Mouse (Mus musculus) midbrain, embryonic 16.5 days (tissue): Measurements from ENCODE around the gene Nrbp1. TPM values are rescaled to one million over a fixed set of nuclear protein-coding genes. Genes with fewer than 3 reads are reported as not detected.

Source experiments
- ATAC-seq: fragments of 200-750 bp; cut with Nextera tagmentation; 2 replicates; pipeline ENCODE4 v1.8.0; 2017; ENCODE audit warnings: moderate TSS enrichment
- H3K27ac ChIP-seq: fragments of 300-500 bp; sonication (generic); 2 replicates; pipeline ENCODE4 v1.5.1; 2014; ENCODE audit warnings: mild to moderate bottlenecking, low read length, mixed read lengths
- H3K27me3 ChIP-seq: fragments of 300-500 bp; sonication (generic); 2 replicates; pipeline ENCODE4 v1.6.1; 2014; ENCODE audit warnings: low read depth, low read length, mixed read lengths; ENCODE audit not compliant: control insufficient read depth, insufficient read depth
- H3K36me3 ChIP-seq: fragments of 300-500 bp; sonication (generic); 2 replicates; pipeline ENCODE4 v1.6.1; 2014; ENCODE audit warnings: mild to moderate bottlenecking, low read length, moderate library complexity, mixed read lengths; ENCODE audit not compliant: control insufficient read depth, insufficient read depth
- H3K4me1 ChIP-seq: fragments of 300-500 bp; sonication (generic); 2 replicates; pipeline ENCODE4 v1.6.1; 2014; ENCODE audit warnings: mild to moderate bottlenecking, low read length, mixed read lengths; ENCODE audit not compliant: control insufficient read depth, insufficient read depth
- H3K4me2 ChIP-seq: fragments of 300-500 bp; sonication (generic); 2 replicates; pipeline ENCODE4 v1.6.1; 2014; ENCODE audit warnings: mild to moderate bottlenecking, low read length, mixed read lengths
- H3K4me3 ChIP-seq: fragments of 300-500 bp; sonication (generic); 2 replicates; pipeline ENCODE4 v1.5.1; 2014; ENCODE audit warnings: low read depth, mild to moderate bottlenecking, low read length, moderate library complexity, mixed read lengths
- H3K9ac ChIP-seq: fragments of 300-500 bp; sonication (generic); 2 replicates; pipeline ENCODE4 v1.6.1; 2014; ENCODE audit warnings: low read depth, low read length, mixed read lengths
- H3K9me3 ChIP-seq: fragments of 300-500 bp; sonication (generic); replicated peaks from 2 replicates; pipeline ENCODE4 v1.6.1; 2014; ENCODE audit warnings: mild to moderate bottlenecking, low read length, mixed read lengths; ENCODE audit not compliant: control insufficient read depth, poor library complexity, severe bottlenecking
- WGBS: fragments of 180-500 bp; shearing (Covaris S2); extraction: QIAGEN DNeasy Blood & Tissue Kit; methylation state at CpG from one replicate; pipeline ENCODE4 v1.1.7; 2014; 5-methylcytosine and 5-hydroxymethylcytosine counted together
- polyA plus RNA-seq: library from polyadenylated mRNA; unstranded; fragments of >200 nt; fragmentation: Nextera tagmentation; extraction: Ambion mirVana; gene quantifications from 2 replicates; pipeline ENCODE4 v1.2.1, GENCODE M21; 2015

Nrbp1 gene
- polyA plus RNA-seq, 1 experiment from 2014 or later, result 165 TPM

- no peak overlapping the region for H3K27ac ChIP-seq
- H3K9me3 ChIP-seq, result no peaks in the 10 kb centered on the region
- H3K27me3 ChIP-seq, result no peaks in the 10 kb centered on the region
- no peak for ATAC-seq
- H3K9ac ChIP-seq, result no peak overlapping the region
- H3K4me2 ChIP-seq, result no peak overlapping the region
- no peaks in the 10 kb centered on the region for H3K4me1 ChIP-seq
- H3K36me3 ChIP-seq, result peaks cover 36% of the 10 kb centered on the region
- WGBS, result 83% methylated on average over 16 of the region's 16 CpGs
- H3K4me3 ChIP-seq, result no peak overlapping the region
Measured at GRCm38 (mm10) chr5:31252795-31253545, 12.3 kb downstream of the Nrbp1 start.

DNA sequence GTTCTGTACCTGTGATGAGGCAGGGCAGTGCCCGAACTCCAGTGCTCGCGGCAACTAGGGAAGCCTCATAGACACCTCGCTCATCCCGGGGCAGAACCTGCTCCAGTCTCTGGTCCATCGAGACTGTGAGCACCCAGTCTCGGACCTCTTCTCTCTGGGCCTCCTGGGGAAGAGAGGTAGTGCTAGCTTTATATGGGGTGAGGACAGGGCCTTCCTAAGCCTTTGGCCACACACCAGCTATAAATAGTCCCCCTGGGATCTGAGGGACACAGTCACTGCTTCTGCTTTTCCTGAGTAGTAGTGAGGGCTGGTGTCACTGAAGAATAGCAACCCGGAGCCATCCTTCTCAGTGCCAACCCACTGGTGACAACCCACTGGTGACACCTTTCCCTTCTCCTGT lies 13.1 kb downstream of the Nrbp1 start:
- 97% methylated on average over 8 of the region's 8 CpGs for WGBS
- peaks cover 35% of the 10 kb centered on the region for H3K36me3 ChIP-seq
- no peaks in the 10 kb centered on the region for H3K9me3 ChIP-seq

DNA sequence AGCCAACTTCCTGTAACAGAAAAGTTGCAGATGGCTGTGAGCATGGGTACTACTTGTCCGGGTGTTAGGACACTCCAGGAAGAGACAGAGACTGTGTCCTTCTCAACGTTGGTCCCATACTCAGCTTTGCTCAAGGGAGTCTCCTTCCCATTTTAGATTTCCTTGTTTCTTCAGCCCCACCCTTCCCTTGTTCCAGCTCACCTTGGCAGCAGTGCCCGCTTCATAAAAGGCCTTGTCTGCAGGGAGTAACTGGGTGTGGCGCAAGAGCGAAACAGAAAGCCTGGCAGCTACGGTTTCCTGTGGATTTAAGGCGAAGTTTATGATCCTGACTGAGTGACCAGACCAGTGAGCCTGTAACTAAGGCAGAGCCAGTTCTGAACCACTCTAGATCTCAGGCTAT lies 13.8 kb downstream of the Nrbp1 start:
- no peak for ATAC-seq
- H3K9me3 ChIP-seq, result no peaks in the 10 kb centered on the region
- 89% methylated on average over 7 of the region's 7 CpGs for WGBS
- no peak overlapping the region for H3K4me3 ChIP-seq
- H3K36me3 ChIP-seq, result peaks cover 31% of the 10 kb centered on the region
- no peaks in the 10 kb centered on the region for H3K4me1 ChIP-seq
- H3K4me2 ChIP-seq, result no peak overlapping the region
- no peak overlapping the region for H3K27ac ChIP-seq
- no peak overlapping the region for H3K9ac ChIP-seq
- H3K27me3 ChIP-seq, result no peaks in the 10 kb centered on the region

More for the DNA sequence above, 13.1 kb downstream of the Nrbp1 start:
- H3K27me3 ChIP-seq, result no peaks in the 10 kb centered on the region
- no peak overlapping the region for H3K27ac ChIP-seq
- no peak for ATAC-seq
- H3K4me3 ChIP-seq, result no peak overlapping the region
- no peak overlapping the region for H3K9ac ChIP-seq
- no peaks in the 10 kb centered on the region for H3K4me1 ChIP-seq
- H3K4me2 ChIP-seq, result no peak overlapping the region

DNA sequence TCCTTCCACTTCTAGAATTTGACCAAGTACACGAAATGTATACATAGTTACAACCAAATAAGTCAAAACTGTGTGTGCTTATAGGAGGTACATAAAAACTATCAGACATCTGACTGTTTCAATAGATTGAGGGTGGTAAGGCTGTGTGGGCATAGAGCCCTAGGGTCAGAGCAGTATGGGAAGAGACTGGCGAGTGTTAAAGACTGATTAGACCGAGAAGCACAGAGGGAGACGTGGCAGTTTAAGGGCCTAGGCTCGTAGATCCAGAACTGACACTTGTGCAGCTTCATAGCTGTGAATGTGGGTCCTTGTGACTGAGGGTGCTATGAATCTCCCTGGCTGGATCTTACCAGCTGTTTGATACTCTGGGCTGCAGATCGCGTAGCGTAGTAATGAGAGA lies 14.2 kb downstream of the Nrbp1 start:
- H3K4me1 ChIP-seq, result no peaks in the 10 kb centered on the region
- no peak overlapping the region for H3K4me3 ChIP-seq
- ATAC-seq, result no peak
- no peak overlapping the region for H3K9ac ChIP-seq
- no peaks in the 10 kb centered on the region for H3K9me3 ChIP-seq
- H3K36me3 ChIP-seq, result peaks cover 26% of the 10 kb centered on the region
- H3K4me2 ChIP-seq, result no peak overlapping the region
- no peaks in the 10 kb centered on the region for H3K27me3 ChIP-seq
- no peak overlapping the region for H3K27ac ChIP-seq
- 90% methylated on average over 8 of the region's 8 CpGs for WGBS

DNA sequence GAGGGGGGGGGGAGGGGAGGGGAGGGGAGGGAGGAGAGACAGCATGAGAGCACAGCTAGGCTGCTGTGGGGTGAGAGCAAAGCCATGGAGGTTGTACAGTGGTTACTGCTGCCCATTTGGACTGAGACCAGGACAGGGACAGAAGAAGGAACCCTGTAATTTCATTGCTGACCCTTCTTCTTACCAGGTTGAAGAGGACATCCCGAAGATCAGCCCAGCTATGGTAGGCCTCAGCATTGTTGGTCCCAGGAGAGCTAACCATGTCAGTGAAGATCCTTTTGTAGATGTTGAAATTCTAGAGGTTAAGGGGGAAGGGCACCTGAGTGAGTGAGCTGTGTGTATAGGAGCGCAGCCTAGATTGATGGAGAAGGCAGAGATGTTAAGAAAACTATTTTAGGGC lies 14.7 kb downstream of the Nrbp1 start:
- 89% methylated on average over 2 of the region's 2 CpGs for WGBS
- Histone ChIP-seq H3K4me1 (no peaks in the 10 kb centered on the region), H3K4me3 (no peak overlapping the region), H3K4me2 (no peak overlapping the region), H3K36me3 (peaks cover 28% of the 10 kb centered on the region), H3K27ac (no peak overlapping the region), H3K9ac (no peak overlapping the region), H3K27me3 (no peaks in the 10 kb centered on the region), H3K9me3 (no peaks in the 10 kb centered on the region)
- no peak for ATAC-seq

DNA sequence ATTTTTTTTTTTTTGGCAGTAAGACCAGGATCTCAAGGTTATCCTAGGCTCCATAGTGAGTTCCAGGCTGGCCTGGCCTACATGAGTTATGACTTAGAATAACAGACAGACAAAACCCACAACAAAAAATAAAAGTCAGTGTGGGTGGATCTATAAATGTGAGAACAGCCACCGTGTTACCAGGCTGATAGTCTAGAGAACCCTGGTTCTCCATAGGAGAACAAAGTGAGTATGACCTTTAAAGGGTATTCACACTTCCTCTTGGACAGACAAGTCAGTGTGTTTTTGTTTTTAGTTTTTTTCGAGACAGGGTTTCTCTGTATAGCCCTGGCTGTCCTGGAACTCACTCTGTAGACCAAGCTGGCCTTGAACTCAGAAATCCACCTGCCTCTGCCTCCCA lies 15.3 kb downstream of the Nrbp1 start:
- Histone ChIP-seq H3K27ac (no peak overlapping the region), H3K27me3 (no peaks in the 10 kb centered on the region), H3K9me3 (no peaks in the 10 kb centered on the region), H3K4me1 (no peaks in the 10 kb centered on the region), H3K4me3 (no peak overlapping the region), H3K36me3 (peaks cover 30% of the 10 kb centered on the region), H3K9ac (no peak overlapping the region), H3K4me2 (no peak overlapping the region)
- 88% methylated on average over 2 of the region's 2 CpGs for WGBS
- no peak for ATAC-seq

DNA sequence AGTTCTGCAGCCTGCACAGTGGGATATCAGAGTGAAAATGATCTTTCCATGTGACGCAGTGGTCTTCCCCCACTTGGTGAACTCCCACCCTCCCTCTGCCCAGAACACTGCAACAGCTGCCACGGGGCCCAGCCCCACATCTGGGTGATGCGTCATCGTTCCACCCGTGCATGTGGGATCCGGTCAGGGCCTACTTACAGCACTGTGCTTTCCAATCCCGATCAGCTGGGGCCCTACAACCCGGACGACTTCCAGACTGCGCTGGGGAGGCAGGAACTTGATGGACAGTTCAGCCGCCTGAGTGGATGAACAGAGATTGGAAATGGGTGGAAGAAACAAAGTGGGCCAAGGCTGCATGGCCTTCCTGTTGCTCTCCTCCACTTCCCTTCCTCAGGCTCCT lies 17.0 kb downstream of the Nrbp1 start:
- H3K4me2 ChIP-seq, result no peak overlapping the region
- H3K27me3 ChIP-seq, result no peaks in the 10 kb centered on the region
- no peak overlapping the region for H3K9ac ChIP-seq
- no peak overlapping the region for H3K4me3 ChIP-seq
- H3K9me3 ChIP-seq, result no peaks in the 10 kb centered on the region
- no peaks in the 10 kb centered on the region for H3K4me1 ChIP-seq
- H3K36me3 ChIP-seq, result peaks cover 29% of the 10 kb centered on the region; the same call in 1 of the 2 replicates
- 88% methylated on average over 11 of the region's 11 CpGs for WGBS
- no peak for ATAC-seq
- no peak overlapping the region for H3K27ac ChIP-seq

DNA sequence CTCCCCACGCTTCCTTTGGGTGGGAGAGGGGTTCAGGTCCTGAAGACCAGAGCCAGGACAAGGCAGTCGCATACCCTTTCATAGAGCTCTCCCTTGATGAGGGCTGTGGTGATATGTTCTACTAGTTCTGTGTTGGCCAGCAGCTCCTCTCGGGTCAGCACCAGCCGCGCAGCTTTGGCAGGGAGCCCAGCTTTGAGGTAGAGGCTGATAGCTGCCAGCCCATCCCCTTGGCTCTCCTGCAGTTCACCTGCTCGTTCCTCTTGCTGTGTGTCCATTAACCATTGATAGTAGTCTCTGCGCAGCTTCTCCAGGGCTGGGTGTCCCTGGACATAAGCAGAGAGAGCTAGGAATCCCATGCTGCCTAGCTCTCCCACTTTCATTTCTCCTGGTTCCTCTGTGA lies 25.4 kb downstream of the Nrbp1 start:
- Histone ChIP-seq H3K36me3 (peaks cover 62% of the 10 kb centered on the region), H3K9me3 (no peaks in the 10 kb centered on the region), H3K27ac (no peak overlapping the region), H3K4me1 (no peaks in the 10 kb centered on the region), H3K9ac (no peak overlapping the region), H3K4me3 (no peak overlapping the region), H3K4me2 (no peak overlapping the region), H3K27me3 (no peaks in the 10 kb centered on the region)
- 95% methylated on average over 7 of the region's 7 CpGs for WGBS
- ATAC-seq, result no peak

- H3K4me2 ChIP-seq, result no peak overlapping the region
- no peak overlapping the region for H3K9ac ChIP-seq
- H3K4me1 ChIP-seq, result no peaks in the 10 kb centered on the region
- H3K36me3 ChIP-seq, result peaks cover 57% of the 10 kb centered on the region
- WGBS, result 57% methylated on average over 6 of the region's 6 CpGs
- H3K27me3 ChIP-seq, result no peaks in the 10 kb centered on the region
- no peaks in the 10 kb centered on the region for H3K9me3 ChIP-seq
- H3K27ac ChIP-seq, result no peak overlapping the region
- ATAC-seq, result no peak
- no peak overlapping the region for H3K4me3 ChIP-seq
Measured at GRCm38 (mm10) chr5:31267686-31268085, 27.0 kb downstream of the Nrbp1 start.
